Mouse (Mus musculus): ENCODE results near the gene Smarcb1.

DNA sequence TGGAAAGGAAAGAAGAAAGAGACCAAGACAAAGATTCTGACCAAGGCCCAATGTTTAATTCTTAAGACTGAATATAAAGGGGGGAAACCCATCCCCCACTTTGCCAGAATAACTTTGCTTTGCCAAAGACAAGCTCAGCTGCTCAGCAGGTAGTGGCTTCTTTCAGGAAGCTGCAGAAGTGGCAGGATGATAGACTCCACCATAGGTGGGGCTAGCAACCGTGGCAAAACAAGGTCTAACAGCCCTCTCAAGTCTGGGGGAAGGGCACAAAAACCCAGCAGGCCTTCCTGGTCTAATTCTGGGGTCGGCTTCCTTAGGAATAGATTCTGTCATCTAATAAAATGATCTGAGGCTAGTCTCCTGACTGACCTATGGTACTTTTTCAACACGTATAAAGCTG is 73.0 kb downstream of the Smarcb1 start:
- TF ChIP-seq POLR2A (IDR thresholded peaks at IDR 0.05; ENCODE audit: borderline replicate concordance, control insufficient read depth, low read depth, low read length) (no peak), CTCF (IDR thresholded peaks at IDR 0.05; ENCODE audit: control insufficient read depth, insufficient read depth, low read length) (no peak)
